Mouse (Mus musculus): ENCODE data around the gene Asah2. TPM values are rescaled to one million over a fixed set of nuclear protein-coding genes. Genes with fewer than 3 reads are reported as not detected.

Gene Asah2
- total and polyA plus RNA-seq, 2 experiments from 2014 or later = 0.85 to 3.9 TPM

DNA sequence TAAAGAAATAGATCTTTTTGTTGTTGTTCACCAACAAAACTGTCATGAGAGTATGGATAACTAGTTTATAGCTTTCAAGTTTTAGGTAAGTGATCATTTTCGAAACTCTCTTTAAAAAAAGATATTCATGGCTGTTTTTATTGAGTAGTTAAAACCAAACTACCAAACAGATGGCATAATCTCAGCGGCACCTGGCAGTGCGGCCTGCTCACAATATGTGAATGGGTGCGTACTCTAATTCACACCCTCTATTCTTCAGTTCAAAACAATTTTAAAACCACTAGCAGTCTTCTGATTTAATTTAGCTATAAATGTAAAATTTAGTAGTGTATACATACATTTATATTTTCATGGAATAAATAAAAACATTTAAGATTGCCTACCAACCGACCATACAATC is 15.2 kb upstream of the Asah2 start:
- DNase-seq (ENCODE audit: low spot score) (no peak), ATAC-seq (no peak)
- Histone ChIP-seq H3K9me3 (ENCODE audit: low read length) (no peaks in the 10 kb centered on the region), H3K36me3 (ENCODE audit: insufficient read depth, low read length) (no peaks in the 10 kb centered on the region), H3K4me1 (ENCODE audit: insufficient read depth, low read length) (no peaks in the 10 kb centered on the region), H3K27me3 (ENCODE audit: insufficient read depth, low read length) (no peaks in the 10 kb centered on the region), H3K27ac (no peak overlapping the region), H3K4me3 (ENCODE audit: low read length) (no peak overlapping the region), H3K9ac (replicated peaks; ENCODE audit: low read length) (no peak overlapping the region), H3K4me2 (ENCODE audit: low read depth, low read length) (no peak overlapping the region)
- 87% methylated on average over 5 of the region's 5 CpGs for WGBS
- no peak for TF ChIP-seq CTCF (IDR thresholded peaks at IDR 0.05; ENCODE audit: low read depth)

DNA sequence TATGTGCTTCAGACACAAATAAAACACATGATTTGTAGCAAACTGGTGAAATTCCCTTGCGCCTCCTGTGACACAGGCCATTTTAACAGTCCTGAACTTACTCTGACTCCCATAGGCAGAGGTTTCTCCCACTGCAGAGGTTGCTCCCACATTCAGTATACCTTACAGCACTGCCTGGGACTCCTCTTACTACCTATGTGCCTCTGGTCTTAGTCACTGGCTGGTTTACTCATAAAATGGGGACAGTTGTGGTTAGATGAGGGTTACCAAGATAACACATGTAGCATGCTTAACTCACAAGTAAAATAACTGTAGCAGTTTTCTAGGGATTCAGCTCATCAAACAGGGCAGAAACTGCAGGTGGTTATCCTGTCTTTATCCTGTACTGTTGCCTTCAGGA is 12.8 kb upstream of the Asah2 start:
- ATAC-seq (no peak), DNase-seq (ENCODE audit: low spot score) (no peak)
- Histone ChIP-seq H3K9me3 (ENCODE audit: low read length) (no peaks in the 10 kb centered on the region), H3K27me3 (ENCODE audit: insufficient read depth, low read length) (no peaks in the 10 kb centered on the region), H3K36me3 (ENCODE audit: insufficient read depth, low read length) (no peaks in the 10 kb centered on the region), H3K4me1 (ENCODE audit: insufficient read depth, low read length) (no peaks in the 10 kb centered on the region), H3K4me2 (ENCODE audit: low read depth, low read length) (no peak overlapping the region), H3K4me3 (ENCODE audit: low read length) (no peak overlapping the region), H3K27ac (no peak overlapping the region), H3K9ac (replicated peaks; ENCODE audit: low read length) (no peak overlapping the region)
- TF ChIP-seq CTCF (IDR thresholded peaks at IDR 0.05; ENCODE audit: low read depth) = no peak
- WGBS = 98% methylated on average over 1 of the region's 1 CpGs

DNA sequence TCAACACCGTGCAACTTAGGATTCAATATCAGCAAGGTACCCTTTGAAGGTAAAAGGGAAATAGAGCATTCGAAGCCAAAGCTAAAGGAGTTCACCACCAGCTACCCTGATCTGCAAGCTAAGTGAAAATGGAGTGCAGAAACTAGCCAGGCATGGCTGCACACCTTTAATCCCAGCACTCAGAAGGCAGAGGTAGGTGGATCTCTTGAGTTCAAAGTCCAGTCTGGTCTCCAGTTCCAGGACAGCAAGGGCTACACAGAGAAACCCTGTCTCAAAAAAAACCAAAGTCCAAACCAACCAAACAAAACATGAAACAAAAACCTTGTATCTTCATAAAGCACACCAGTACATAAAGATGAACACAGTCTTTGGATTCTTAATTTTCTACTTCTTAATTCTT is 11.7 kb upstream of the Asah2 start:
- TF ChIP-seq CTCF (IDR thresholded peaks at IDR 0.05; ENCODE audit: low read depth) = no peak
- Histone ChIP-seq H3K27ac (no peak overlapping the region), H3K4me2 (ENCODE audit: low read depth, low read length) (no peak overlapping the region), H3K9me3 (ENCODE audit: low read length) (no peaks in the 10 kb centered on the region), H3K4me3 (ENCODE audit: low read length) (no peak overlapping the region), H3K27me3 (ENCODE audit: insufficient read depth, low read length) (no peaks in the 10 kb centered on the region), H3K9ac (replicated peaks; ENCODE audit: low read length) (no peak overlapping the region), H3K36me3 (ENCODE audit: insufficient read depth, low read length) (no peaks in the 10 kb centered on the region), H3K4me1 (ENCODE audit: insufficient read depth, low read length) (no peaks in the 10 kb centered on the region)
- ATAC-seq (no peak), DNase-seq (ENCODE audit: low spot score) (no peak)
- 86% methylated on average over 2 of the region's 2 CpGs for WGBS

DNA sequence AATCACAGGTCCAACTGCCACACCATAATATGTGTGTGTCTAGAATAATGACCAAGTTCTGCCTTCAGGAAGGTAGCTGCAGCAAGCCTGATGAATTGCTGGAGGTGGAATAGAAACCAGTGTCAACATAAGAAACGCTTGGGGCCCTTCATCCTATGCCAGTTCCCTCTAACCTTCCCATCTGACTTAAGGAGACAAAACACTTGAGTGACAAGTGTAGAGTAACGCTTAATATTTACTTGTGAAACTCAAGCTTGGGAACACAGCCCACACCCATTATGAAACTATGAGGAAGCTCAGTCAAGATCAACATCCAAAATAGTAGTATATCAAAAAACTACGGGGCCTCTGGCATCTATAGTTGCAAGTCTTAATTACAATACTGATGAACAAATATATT is 10.5 kb upstream of the Asah2 start:
- H3K27ac ChIP-seq = no peak overlapping the region
- H3K9me3 ChIP-seq (ENCODE audit: low read length) = no peaks in the 10 kb centered on the region
- H3K27me3 ChIP-seq (ENCODE audit: insufficient read depth, low read length) = no peaks in the 10 kb centered on the region
- DNase-seq (ENCODE audit: low spot score) (no peak), ATAC-seq (no peak)
- WGBS = 91% methylated on average over 3 of the region's 3 CpGs
- H3K9ac ChIP-seq (replicated peaks; ENCODE audit: low read length) = no peak overlapping the region
- H3K4me2 ChIP-seq (ENCODE audit: low read depth, low read length) = no peak overlapping the region
- H3K4me1 ChIP-seq (ENCODE audit: insufficient read depth, low read length) = no peaks in the 10 kb centered on the region
- no peak for TF ChIP-seq CTCF (IDR thresholded peaks at IDR 0.05; ENCODE audit: low read depth)
- no peaks in the 10 kb centered on the region for H3K36me3 ChIP-seq (ENCODE audit: insufficient read depth, low read length)
- no peak overlapping the region for H3K4me3 ChIP-seq (ENCODE audit: low read length)

DNA sequence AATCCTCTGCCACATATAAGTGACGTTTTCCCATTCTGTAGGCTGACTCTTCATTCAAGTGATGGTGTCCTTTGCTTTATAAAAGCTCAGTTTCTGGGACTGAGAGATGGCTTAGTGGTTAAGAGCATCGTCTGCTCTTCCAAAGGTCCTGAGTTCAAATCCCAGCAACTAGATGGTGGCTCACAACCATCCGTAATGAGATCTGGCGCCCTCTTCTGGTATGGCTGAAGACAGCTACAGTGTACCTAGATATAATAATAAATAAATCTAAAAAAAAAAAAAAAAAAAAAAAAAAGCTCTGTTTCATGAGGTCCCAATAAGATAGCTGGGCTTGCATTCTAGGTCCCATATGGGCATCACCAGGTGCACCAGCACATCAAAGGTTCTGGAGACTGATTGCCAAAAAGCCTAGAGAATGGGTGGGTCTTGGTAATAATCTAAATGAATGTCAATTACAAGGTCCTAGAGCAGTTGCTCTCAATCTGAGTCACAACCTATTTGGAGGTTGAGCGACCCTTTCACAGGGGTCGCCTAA is 9.5 kb upstream of the Asah2 start:
- WGBS = 79% methylated on average over 6 of the region's 6 CpGs
- H3K27ac ChIP-seq = no peak overlapping the region
- no peak overlapping the region for H3K4me2 ChIP-seq (ENCODE audit: low read depth, low read length)

DNA sequence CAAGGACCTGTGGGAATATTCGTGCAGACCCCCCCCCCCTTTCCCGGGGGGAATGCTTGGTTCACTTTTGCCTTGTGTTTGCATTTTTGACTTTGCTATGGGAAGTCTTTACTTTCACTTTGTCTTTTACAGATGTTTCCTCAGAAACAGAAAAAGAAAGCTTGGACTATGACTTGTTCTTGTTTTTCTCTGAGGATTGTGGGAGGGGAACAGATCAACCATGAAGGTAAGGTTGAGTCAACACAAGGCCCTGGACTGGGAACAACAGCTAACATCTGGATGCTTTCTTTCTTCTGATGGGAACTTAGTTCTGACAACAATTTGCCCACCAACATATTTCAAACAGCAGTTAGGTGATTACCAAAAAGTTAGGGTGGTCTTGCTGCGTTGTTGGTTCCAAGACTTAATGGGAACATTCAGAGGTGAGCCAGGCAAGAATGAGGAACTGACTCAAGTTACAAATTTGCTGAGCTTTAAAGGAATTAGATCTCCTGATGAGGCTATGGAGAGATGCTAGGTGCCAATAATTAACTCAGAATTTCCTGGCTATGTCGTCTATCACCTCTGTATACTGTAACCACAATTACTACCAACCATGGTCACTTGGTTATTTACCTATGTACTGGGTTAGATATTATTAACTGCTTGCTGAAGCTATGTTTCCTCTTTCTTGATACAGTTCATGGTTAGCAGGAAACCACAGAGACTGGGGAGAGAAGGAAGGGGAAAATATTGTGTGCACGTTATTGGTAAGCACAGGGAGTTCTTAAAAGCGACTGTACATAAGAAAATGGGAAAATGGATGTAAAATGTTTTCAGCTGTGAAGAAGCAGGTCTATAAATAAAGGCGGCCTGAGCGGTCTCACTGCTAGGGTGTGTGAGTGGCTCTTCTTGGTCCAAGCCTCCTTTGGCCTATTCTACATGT is 4.1 kb upstream of the Asah2 start:
- H3K4me3 ChIP-seq (ENCODE audit: low read length) = no peak overlapping the region
- H3K27ac ChIP-seq = no peak overlapping the region
- no peak for ATAC-seq
- H3K36me3 ChIP-seq (ENCODE audit: insufficient read depth, low read length) = no peaks in the 10 kb centered on the region
- no peaks in the 10 kb centered on the region for H3K9me3 ChIP-seq (ENCODE audit: low read length)
- no peak overlapping the region for H3K9ac ChIP-seq (replicated peaks; ENCODE audit: low read length)
- WGBS = 87% methylated on average over 8 of the region's 8 CpGs
- no peak for DNase-seq (ENCODE audit: low spot score)
- no peak overlapping the region for H3K4me2 ChIP-seq (ENCODE audit: low read depth, low read length)
- H3K4me1 ChIP-seq (ENCODE audit: insufficient read depth, low read length) = no peaks in the 10 kb centered on the region
- H3K27me3 ChIP-seq (ENCODE audit: insufficient read depth, low read length) = no peaks in the 10 kb centered on the region
- TF ChIP-seq CTCF (IDR thresholded peaks at IDR 0.05; ENCODE audit: low read depth) = no peak

More for the DNA sequence above, 9.5 kb upstream of the Asah2 start:
- no peaks in the 10 kb centered on the region for H3K4me1 ChIP-seq (ENCODE audit: insufficient read depth, low read length)
- no peaks in the 10 kb centered on the region for H3K36me3 ChIP-seq (ENCODE audit: insufficient read depth, low read length)
- no peak for DNase-seq (ENCODE audit: low spot score)
- no peaks in the 10 kb centered on the region for H3K27me3 ChIP-seq (ENCODE audit: insufficient read depth, low read length)
- no peak overlapping the region for H3K4me3 ChIP-seq (ENCODE audit: low read length)
- ATAC-seq = no peak
- no peaks in the 10 kb centered on the region for H3K9me3 ChIP-seq (ENCODE audit: low read length)
- peak; percentile 23 for TF ChIP-seq CTCF (IDR thresholded peaks at IDR 0.05; ENCODE audit: low read depth)
- no peak overlapping the region for H3K9ac ChIP-seq (replicated peaks; ENCODE audit: low read length)

DNA sequence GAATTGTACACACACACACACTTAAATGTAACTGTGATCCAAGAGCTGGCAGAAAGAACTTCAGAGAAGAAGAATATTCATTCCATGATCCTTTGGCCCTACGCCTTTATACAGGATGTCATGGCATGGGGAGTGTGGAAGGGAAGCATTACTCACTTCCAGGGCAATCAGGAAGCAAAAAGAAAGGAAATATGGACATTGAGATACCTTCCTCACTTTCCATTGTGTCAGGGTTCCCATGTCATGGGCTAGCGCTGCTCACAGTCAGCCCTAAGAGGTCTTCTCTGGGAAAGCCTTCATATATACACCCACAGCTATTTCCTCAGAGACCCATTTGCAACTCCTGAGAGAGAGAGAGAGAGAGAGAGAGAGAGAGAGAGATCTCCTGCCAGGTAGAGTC is 1.3 kb downstream of the Asah2 start:
- H3K4me1 ChIP-seq (ENCODE audit: insufficient read depth, low read length) = no peaks in the 10 kb centered on the region
- no peaks in the 10 kb centered on the region for H3K27me3 ChIP-seq (ENCODE audit: insufficient read depth, low read length)
- 98% methylated on average over 2 of the region's 2 CpGs for WGBS
- H3K4me3 ChIP-seq (ENCODE audit: low read length) = no peak overlapping the region
- no peak overlapping the region for H3K9ac ChIP-seq (replicated peaks; ENCODE audit: low read length)
- no peaks in the 10 kb centered on the region for H3K9me3 ChIP-seq (ENCODE audit: low read length)
- no peak for ATAC-seq
- TF ChIP-seq CTCF (IDR thresholded peaks at IDR 0.05; ENCODE audit: low read depth) = no peak
- H3K36me3 ChIP-seq (ENCODE audit: insufficient read depth, low read length) = no peaks in the 10 kb centered on the region
- H3K27ac ChIP-seq = no peak overlapping the region
- no peak overlapping the region for H3K4me2 ChIP-seq (ENCODE audit: low read depth, low read length)
- DNase-seq (ENCODE audit: low spot score) = no peak

All from hindbrain, postnatal 0 days (tissue).